Mouse (Mus musculus) frontal cortex, postnatal 10 days (tissue): ENCODE measurements around the gene Glyr1.
A peak's percentile ranks its signal among the peaks of the same experiment; 100 is the strongest.

Experiments
- DNase-seq, 2 experiments: peaks; one replicate each; pipeline ENCODE4 v3.0.0; 2022; ENCODE audit warnings: low spot score in 2 of 2, mixed read lengths in 1 of 2

The Glyr1 gene

GRCm38 (mm10) chr16:5012036-5013005 lies 37.3 kb downstream of the Glyr1 start:
- peak in 1 of 2 experiments; percentile 17 for DNase-seq

- DNase-seq: no peak
Observed at GRCm38 (mm10) chr16:5011285-5011684, 38.4 kb downstream of the Glyr1 start.

- no peak for DNase-seq
Observed at GRCm38 (mm10) chr16:5010371-5010935, 39.2 kb downstream of the Glyr1 start.

GRCm38 (mm10) chr16:5008076-5008475 lies 41.6 kb downstream of the Glyr1 start:
- no peak for DNase-seq

GRCm38 (mm10) chr16:5007492-5007891 lies 42.2 kb downstream of the Glyr1 start:
- DNase-seq: no peak

- no peak for DNase-seq
Observed at GRCm38 (mm10) chr16:5007067-5007466, 42.6 kb downstream of the Glyr1 start, which contains the start of gene Smim22. Gene Smim22 (plus strand): TSS chr16:5007288.

DNA sequence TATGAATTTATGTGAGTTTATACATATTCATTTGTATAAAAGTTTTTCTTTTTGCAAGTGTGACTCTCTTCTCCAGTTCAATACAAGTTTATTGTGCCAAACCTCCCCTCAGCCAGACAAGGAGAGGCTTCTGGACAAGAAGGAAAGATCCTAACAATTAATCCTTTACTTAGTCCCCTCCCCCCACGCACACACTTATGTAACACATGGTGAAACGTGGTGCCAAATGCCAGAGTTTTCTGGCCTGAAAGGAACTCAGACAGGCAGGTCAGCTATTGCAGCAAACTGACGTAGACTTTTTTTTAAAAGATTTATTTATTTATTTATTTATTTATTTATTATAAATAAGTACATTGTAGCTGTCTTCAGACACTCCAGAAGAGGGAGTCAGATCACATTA lies 49.1 kb downstream of the Glyr1 start:
- DNase-seq: no peak

GRCm38 (mm10) chr16:4998984-4999383 lies 50.7 kb downstream of the Glyr1 start:
- no peak for DNase-seq

DNA sequence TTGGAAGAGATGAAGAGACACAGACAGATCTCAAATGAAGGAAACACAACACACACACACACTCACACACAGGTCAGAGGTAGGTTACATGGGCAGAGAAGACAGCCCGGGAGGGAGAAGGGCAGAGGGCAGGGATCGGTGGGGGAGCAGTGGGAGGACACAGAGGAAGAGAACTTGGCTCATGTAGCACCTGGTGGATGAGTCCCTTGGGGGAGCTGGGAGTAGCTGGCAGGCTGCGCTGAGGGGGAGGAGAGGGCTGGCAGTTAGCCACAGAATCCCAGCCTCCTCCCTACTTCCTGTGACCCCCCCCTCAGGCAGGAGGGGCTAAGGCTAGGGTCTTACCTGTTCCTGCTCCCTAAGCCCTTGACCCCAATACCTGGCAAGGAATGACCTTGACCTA lies 52.1 kb downstream of the Glyr1 start, which contains the start of gene Sept12:
Gene Sept12 (minus strand): TSS at position 300 of the 400 bp plus-strand sequence.
- DNase-seq: no peak

DNA sequence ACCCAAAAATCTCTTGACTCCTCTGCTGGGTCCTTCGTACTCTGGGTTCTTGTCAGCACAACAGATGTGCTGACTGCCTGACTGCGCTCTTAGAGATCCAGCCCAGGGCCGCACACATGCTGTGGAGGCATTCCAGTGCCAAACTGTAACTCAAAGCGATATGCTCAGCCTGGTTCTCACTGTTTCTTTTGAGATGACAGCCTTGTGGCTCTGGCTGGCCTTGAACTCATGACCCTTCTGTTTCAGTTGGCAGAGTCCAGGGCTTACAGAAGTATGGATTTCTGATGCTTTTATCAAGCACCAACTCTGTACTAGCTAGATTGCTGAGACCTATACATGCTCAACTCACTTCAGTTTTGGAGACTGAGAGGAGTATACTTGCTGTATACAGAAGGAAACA lies 56.4 kb downstream of the Glyr1 start:
- DNase-seq: no peak

DNA sequence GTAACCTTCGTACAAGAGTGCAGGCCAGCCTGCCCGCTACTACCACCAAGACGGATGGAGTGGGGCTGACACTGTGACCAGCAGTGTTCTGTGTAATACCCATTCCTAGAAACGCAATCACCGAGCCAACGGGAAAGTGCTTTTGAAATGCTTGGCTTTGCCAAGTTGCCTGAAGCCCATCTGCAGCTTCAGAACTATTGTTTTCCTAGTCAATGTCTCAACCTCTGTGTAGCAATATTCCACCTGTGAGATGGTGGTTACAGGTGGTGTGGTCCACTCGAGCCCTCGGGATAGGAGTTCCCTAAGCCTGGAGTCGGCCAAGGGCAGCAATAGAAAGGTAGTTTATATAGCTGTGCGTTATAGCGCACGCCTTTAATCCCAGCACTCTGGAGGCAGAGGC lies 64.9 kb downstream of the Glyr1 start:
- no peak for DNase-seq

- DNase-seq: no peak
Observed at GRCm38 (mm10) chr16:4979755-4980380, 69.8 kb downstream of the Glyr1 start.

DNA sequence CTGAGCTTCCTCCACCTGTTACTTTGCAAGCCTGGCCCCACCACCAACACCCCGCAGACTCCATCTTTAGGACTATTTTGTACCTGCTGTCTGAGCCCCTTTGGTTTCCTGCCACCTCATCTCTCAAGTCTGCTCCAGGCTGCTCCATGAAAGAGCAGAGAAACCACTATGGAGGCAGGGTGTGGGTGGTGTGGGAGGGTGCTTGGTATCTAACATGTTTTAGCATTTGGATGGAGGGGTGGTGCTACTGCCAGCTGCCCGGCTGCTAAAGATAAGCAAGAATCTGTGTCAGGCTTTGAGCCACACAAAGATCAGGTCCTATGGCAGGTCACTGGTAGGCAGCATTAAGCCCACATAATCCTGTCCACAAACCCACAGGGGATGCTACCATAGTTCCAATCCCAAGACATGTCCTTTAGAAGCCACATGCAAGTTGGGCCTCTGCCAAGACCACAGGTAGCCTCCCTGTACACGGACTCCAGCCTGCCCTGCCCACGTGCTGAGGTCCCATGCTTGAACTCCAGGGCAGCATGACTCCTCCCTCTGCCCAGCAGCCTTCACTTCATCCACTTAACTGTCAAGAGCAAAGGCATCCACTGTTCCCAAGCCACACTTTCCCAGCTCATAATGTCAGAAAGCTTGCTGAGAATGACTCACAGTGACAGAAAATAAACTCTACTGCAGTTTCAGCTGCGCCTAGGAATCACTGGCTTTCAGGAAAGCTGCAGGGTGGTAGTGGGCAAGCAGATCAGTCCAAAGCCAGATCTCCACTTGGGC lies 71.2 kb downstream of the Glyr1 start:
- DNase-seq: no peak

DNA sequence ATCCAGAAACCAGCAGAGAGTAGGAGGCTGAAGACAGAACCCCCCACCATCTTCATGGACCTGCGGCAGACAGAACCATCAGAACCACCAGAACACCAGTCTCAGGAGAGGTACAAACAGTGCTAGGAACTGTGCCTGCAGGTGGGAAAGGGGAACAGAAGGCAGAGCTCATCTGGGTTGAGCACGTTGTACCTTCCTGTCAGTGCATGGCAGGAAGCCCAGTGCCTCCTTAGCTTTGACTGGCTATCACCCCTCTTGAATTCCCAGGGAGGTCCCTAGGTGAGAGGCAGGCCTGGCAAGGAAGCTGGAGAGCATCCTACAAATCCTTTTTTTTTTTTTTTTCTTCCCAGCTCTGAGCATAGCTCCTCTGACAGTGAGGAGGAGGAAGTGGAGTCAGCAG lies 73.5 kb downstream of the Glyr1 start:
- no peak for DNase-seq

GRCm38 (mm10) chr16:4974521-4974920 lies 75.1 kb downstream of the Glyr1 start:
- DNase-seq: no peak

DNA sequence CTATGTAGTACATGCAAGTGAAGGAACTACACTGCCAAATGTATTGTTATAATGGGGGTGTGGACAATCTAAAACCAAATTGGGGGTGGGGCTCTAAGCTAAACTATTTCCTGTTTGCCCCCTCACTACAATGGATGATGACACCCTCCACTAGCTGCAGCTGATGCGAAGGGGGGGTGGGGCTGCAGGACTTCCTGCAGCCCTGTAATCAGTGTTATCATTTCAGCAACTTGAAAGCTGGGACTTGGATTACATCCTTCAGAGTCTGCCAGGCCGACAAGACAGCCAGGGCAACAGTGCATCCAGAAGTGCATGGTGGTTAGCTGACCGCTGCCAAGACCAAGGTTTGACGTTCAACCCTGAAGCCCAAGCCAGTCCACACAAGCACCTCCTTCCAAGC lies 78.0 kb downstream of the Glyr1 start:
- no peak for DNase-seq

GRCm38 (mm10) chr16:4969055-4969843 lies 80.4 kb downstream of the Glyr1 start:
- DNase-seq: no peak

- DNase-seq: no peak
Observed at GRCm38 (mm10) chr16:4968426-4968825, 81.2 kb downstream of the Glyr1 start.

- no peak for DNase-seq
Observed at GRCm38 (mm10) chr16:4965392-4966129, 84.1 kb downstream of the Glyr1 start.

GRCm38 (mm10) chr16:4964731-4965391 lies 84.8 kb downstream of the Glyr1 start:
- no peak for DNase-seq
